Mouse (Mus musculus) liver, embryonic 14.5 days (tissue): Measurements from ENCODE around the gene Gm17490.

Source experiments
- CTCF ChIP-seq: IDR thresholded peaks from 2 replicates; pipeline ENCODE4 v1.5.1; 2016; ENCODE audit warnings: antibody characterized with exemption, low read depth, control low read depth
- EP300 ChIP-seq: IDR thresholded peaks from 2 replicates; pipeline ENCODE4 v1.6.1; 2016; ENCODE audit warnings: antibody characterized with exemption, low read depth

GRCm38 (mm10) chr2:11664367-11664766 is 38.3 kb upstream of the Gm17490 start:
- TF ChIP-seq CTCF (no peak), EP300 (no peak)
